Mouse (Mus musculus) layer of hippocampus, adult 9-11 months (tissue): ENCODE results near the gene Rgs6.

Experiments used
- DNase-seq: peaks from one replicate; pipeline ENCODE4 v3.0.0; 2022

Gene Rgs6

GRCm38 (mm10) chr12:83043980-83044620, 456.0 kb downstream of the Rgs6 start:
- DNase-seq = no peak

DNA sequence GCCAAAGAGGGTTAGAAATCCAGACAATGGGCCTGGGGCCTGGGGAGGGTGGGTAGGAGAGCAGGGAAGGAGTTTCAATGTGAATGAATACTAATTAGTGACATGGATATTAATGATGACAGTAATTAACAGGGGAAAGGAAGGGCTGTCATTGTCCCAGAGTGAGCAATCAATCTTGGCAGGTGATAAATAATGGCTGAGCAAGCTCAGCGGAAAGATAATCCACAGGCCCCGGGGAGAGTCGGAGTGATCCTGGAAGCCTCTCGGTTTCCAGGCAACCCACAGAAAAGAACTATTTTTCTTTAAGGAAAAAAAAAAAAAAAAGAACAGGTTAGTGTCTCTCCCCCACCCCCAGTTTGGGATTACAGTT, 456.5 kb downstream of the Rgs6 start:
- no peak for DNase-seq

DNA sequence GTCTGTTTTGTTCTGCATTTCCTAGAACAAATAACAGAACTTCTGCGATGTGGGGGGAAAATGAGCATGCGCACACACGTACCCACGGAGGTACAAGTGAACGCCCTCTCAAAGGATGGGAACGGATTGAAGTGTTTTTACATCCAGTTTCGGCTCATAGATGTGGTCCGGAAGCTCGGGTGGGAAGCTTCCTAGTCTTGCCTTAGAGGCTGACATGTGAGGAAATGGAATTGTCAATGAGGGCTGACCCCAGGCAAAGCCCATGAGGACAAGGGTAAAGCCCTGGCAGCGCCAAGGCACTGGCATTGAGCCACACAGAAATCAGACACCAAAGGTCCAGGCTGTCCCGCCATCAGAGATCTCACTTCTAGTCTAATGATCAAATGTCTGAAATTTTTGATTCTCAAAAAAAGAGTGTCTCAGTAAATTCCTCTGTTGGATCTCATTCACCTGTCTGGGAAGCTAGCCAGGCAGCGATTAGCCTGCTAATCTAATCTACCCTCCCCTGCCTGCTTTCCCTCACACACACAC, 457.0 kb downstream of the Rgs6 start:
- peak; percentile 33 for DNase-seq

DNA sequence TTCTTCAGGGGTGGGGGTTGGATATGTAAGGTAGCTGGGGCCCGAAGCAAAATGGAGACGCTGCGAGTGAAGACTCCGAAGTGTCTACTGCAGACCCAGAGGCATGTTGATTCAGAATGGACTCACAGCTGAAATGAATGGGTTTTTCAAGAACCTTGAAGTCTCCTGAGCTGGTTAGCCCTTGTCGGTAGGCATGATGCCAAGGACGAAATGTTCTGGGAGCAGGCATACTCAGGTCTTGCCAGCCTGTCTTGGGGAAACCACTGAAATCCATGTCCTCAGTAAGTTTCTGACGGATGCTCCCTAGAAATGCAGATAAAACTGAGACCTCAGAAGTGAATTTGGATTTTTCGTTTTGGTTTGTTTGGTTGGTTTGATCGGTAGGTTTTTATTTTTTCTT, 458.6 kb downstream of the Rgs6 start:
- no peak for DNase-seq

DNA sequence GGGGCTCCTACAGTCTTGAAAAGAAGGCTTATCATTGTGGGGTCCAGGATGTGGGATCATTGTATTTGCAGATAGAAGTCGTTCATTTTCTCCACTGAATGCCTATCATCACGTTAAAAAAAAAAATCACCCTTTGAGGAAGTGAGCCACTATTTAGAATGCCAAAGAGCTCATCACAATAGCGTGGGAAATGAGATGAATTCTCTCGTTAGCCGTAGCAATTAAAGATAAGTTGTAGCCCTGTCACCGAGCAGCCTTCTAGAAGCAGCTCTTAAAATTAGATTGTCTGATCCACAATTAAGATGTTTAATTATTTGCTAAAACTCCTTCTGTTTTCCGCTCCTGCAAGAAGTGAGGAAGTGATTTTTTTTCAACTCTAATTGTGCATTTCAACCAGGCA, 459.6 kb downstream of the Rgs6 start:
- no peak for DNase-seq

DNA sequence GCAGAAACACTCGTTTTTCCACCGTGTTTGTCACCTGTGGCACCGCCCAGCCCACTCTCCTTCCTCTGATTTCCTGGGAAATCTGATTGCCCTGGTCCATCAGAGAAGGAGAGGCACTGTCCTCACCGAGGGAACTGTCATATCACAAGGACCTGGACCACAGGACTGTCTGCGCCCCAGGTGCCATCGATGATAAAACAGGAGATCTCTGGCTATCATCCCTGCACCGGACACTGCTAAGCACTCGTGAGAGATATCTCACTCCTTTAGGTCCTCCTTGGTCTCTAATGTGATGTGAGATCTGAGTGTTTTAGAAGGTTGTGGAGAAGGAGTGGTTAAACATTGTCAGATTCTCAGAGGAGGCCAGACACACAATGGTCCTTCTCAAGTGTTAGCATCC, 462.4 kb downstream of the Rgs6 start:
- no peak for DNase-seq

- DNase-seq = no peak
Observed at GRCm38 (mm10) chr12:83052391-83052790, 464.3 kb downstream of the Rgs6 start.

DNA sequence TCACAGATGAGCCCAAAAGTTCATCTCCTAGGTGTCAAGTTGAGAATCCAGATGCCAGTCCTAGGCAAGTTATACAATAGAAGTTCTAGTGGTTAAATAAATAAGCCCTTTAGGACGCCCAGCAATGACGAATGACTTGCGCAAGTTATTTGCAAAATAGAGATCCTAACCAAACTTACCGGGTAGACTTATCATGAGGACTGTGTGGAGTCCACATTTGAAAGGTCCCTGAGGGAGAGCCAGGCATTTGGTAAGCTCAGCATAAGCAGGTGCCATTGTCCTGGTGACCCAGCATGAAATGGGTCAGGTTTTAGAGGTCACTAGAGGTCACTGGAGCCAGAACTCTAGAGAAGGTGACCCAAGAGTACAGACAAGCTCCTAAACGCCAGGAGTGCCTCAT, 467.6 kb downstream of the Rgs6 start:
- no peak for DNase-seq

GRCm38 (mm10) chr12:83066426-83066825, 478.3 kb downstream of the Rgs6 start:
- DNase-seq = no peak

DNA sequence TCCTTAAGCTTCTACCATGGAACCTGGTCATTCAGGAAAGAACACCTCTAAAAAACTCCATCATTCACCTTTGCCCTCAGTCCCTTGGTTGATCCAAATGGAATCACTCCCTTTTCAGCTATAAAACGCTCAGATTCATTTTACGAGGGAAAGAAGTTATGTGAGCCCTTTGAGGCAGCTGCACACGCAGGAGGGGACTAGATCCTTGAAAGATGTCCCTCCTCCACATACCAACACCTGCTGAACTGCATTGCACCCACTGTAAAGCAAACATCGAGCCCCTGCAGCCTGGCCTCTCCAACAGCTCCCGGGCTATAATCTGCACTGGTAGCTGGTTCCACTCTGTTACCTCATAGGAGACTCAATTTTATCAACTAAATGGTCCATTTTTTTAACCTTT, 482.8 kb downstream of the Rgs6 start:
- no peak for DNase-seq

- DNase-seq = no peak
Observed at GRCm38 (mm10) chr12:83072181-83072887, 484.2 kb downstream of the Rgs6 start.

GRCm38 (mm10) chr12:83072951-83073878, 485.1 kb downstream of the Rgs6 start:
- no peak for DNase-seq

GRCm38 (mm10) chr12:83073879-83074368, 485.8 kb downstream of the Rgs6 start:
- no peak for DNase-seq

GRCm38 (mm10) chr12:83076179-83076578, 488.1 kb downstream of the Rgs6 start:
- DNase-seq = no peak

DNA sequence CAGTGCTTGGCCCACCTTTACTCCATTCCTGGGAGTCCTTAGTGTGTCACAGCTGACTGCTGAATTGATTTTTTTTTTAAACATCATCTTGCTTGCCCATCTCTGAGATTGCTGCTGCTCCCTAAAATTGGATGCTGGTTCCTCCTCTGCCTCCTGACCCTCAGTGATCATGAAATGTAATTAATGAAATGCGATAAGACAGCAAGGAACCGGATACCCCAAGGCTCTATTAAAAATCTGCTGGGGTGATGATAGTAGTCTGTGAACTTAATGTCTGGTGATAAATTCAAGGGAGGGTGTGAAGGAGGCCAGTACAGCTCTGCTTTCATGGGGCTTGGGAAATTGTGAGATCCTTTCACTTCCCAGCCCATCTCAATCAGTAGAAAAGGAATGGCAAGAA, 489.4 kb downstream of the Rgs6 start:
- DNase-seq = no peak

- DNase-seq = no peak
Observed at GRCm38 (mm10) chr12:83083427-83083826, 495.3 kb downstream of the Rgs6 start.

DNA sequence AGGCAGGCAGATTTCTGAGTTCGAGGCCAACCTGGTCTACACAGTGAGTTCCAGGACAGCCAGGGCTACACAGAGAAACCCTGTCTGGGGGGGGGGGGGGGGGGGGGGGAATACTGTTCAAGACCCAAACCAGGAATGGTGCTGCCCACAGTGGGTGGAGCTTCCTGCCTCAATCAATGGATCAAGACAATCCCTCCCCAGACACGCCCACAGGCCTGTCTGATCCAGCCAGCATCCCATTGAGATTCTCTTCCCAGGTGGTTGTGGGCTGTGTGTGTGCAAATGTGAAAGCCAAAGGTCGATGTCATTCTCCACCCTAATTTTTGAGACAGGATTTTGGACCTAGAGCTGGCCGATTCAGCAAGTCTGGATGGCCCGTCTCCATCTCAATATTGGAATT, 496.5 kb downstream of the Rgs6 start:
- DNase-seq = no peak

- DNase-seq = no peak
Observed at GRCm38 (mm10) chr12:83087010-83087409, 498.9 kb downstream of the Rgs6 start.

DNA sequence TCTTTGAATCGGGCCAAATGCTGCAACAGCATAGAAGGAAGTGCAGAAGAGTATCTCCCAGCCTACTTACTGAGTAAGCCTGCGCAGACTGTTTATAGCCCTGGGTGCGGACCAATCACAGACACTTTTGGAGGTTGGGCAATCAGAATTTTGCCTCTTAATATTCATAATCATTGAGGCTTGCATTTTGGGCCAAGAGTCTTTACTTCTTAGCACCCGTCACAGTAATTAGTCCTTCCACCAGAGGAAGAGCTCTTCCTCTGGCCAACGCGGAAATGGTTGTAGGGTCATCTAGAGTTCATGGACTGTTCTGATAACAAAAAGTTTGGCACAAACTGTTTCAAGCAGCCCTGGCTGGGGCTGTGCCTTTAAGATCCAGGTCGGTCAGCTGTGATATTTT, 499.5 kb downstream of the Rgs6 start:
- DNase-seq = no peak

GRCm38 (mm10) chr12:83092001-83092400, 503.9 kb downstream of the Rgs6 start:
- DNase-seq = no peak

- no peak for DNase-seq
Observed at GRCm38 (mm10) chr12:83097787-83098186, 509.7 kb downstream of the Rgs6 start.

DNA sequence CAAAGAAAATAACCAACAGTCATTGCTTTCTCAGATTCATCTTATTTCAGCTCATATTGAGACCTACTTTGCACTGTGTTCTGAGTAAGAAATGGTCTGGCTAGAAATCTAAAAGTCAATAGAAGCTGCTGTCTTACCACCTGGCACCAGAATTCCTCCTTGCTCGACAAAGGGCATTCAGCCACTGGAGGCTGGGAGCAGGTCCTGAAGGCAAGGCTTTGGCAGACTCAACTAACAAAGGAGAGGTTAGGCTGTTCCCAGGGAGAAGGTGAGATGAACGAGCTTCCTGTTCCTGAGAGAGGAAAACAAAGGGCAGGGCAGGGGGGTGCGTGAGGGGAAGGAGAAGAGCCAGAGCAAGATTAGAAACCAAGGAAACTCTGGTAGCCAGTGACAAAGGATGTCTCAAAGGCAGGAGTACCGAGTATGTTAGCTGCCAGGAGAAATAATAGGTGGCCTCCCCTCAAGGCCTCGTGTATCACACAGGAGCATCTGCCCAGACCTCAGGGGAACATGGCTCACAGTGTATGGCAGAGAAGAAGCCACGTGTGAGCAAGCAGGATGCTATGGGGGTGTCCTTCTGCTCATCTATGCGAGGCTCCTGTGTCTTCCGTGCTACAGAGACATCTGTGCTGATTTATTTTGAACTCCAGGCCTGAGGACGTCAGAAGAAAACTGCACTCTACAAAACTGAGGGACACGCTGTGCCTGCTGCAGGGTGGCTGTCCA, 510.7 kb downstream of the Rgs6 start:
- no peak for DNase-seq

GRCm38 (mm10) chr12:83099920-83100319, 511.8 kb downstream of the Rgs6 start:
- DNase-seq = no peak
